Mouse (Mus musculus) myocyte (in vitro differentiated cells): ENCODE data around the gene Yjefn3.

Source experiments
- CEBPB ChIP-seq: IDR thresholded peaks from 2 replicates; pipeline ENCODE4 v1.6.1; 2011; ENCODE audit warnings: mild to moderate bottlenecking, moderate library complexity; ENCODE audit not compliant: poor library complexity, insufficient read depth, severe bottlenecking
- E2F4 ChIP-seq: IDR thresholded peaks from one replicate; pipeline ENCODE4 v1.6.1; 2011; ENCODE audit warnings: mild to moderate bottlenecking, control low read depth, moderate library complexity; ENCODE audit not compliant: insufficient read depth
- MAX ChIP-seq: IDR thresholded peaks from one replicate; pipeline ENCODE4 v1.6.1; 2011; ENCODE audit warnings: low read depth, mild to moderate bottlenecking, control low read depth
- MYOD1 ChIP-seq, 3 experiments: IDR thresholded peaks; one replicate each; pipeline ENCODE4 v1.6.1; 2011; ENCODE audit warnings: control low read depth in 2 of 3, low read depth in 2 of 3, mild to moderate bottlenecking in 2 of 3, moderate library complexity in 1 of 3; ENCODE audit not compliant: insufficient read length in 2 of 3, control insufficient read depth in 1 of 3
- MYOG ChIP-seq, 3 experiments: IDR thresholded peaks; one replicate each; pipeline ENCODE4 v1.6.1; 2011; ENCODE audit warnings: control low read depth in 2 of 3, low read depth in 2 of 3, mild to moderate bottlenecking in 2 of 3; ENCODE audit not compliant: insufficient read length in 2 of 3, control insufficient read depth in 1 of 3, insufficient read depth in 1 of 3
- POLR2A ChIP-seq: IDR thresholded peaks from one replicate; pipeline ENCODE4 v1.6.1; 2011; ENCODE audit warnings: low read depth, mild to moderate bottlenecking, control low read depth, moderate library complexity; ENCODE audit not compliant: insufficient read length
- POLR2AphosphoS2 ChIP-seq: IDR thresholded peaks from one replicate; pipeline ENCODE4 v1.6.1; 2011; ENCODE audit warnings: low read depth, control low read depth; ENCODE audit not compliant: insufficient read length
- REST ChIP-seq: IDR thresholded peaks from one replicate; pipeline ENCODE4 v1.6.1; 2011; ENCODE audit warnings: mild to moderate bottlenecking, control low read depth, moderate library complexity; ENCODE audit not compliant: insufficient read depth, insufficient read length
- SRF ChIP-seq: IDR thresholded peaks from one replicate; pipeline ENCODE4 v1.6.1; 2011; ENCODE audit warnings: low read depth; ENCODE audit not compliant: control insufficient read depth, insufficient read length
- TCF12 ChIP-seq: IDR thresholded peaks from one replicate; pipeline ENCODE4 v1.6.1; 2011; ENCODE audit warnings: mild to moderate bottlenecking, control low read depth; ENCODE audit not compliant: poor library complexity, insufficient read depth, severe bottlenecking
- TCF3 ChIP-seq: IDR thresholded peaks from one replicate; pipeline ENCODE4 v1.6.1; 2011; ENCODE audit warnings: low read depth, control low read depth; ENCODE audit not compliant: insufficient read length
- USF1 ChIP-seq: IDR thresholded peaks from one replicate; pipeline ENCODE4 v1.6.1; 2011; ENCODE audit warnings: low read depth, mild to moderate bottlenecking, control low read depth, moderate library complexity

GRCm38 (mm10) chr8:69918506-69918905 is 16.0 kb upstream of the Yjefn3 start:
- TF ChIP-seq POLR2A, result no peak
- no peak for TF ChIP-seq E2F4
- no peak for TF ChIP-seq MAX
- TF ChIP-seq TCF3, result no peak
- TF ChIP-seq TCF12, result no peak
- no peak for TF ChIP-seq CEBPB
- TF ChIP-seq USF1, result no peak
- TF ChIP-seq MYOD1 (IDR thresholded peaks at IDR 0.05; ENCODE audit: control insufficient read depth in 1 of 3, insufficient read length in 2 of 3, low read depth in 2 of 3), result no peak
- TF ChIP-seq SRF, result no peak
- TF ChIP-seq POLR2AphosphoS2, result no peak
- TF ChIP-seq MYOG (IDR thresholded peaks at IDR 0.05; ENCODE audit: control insufficient read depth in 1 of 3, insufficient read depth in 1 of 3, insufficient read length in 2 of 3, low read depth in 2 of 3), result no peak
- TF ChIP-seq REST, result no peak
